Comparison of ENCODE assay signal across 15 mouse cellular contexts in the genomic region with DNA sequence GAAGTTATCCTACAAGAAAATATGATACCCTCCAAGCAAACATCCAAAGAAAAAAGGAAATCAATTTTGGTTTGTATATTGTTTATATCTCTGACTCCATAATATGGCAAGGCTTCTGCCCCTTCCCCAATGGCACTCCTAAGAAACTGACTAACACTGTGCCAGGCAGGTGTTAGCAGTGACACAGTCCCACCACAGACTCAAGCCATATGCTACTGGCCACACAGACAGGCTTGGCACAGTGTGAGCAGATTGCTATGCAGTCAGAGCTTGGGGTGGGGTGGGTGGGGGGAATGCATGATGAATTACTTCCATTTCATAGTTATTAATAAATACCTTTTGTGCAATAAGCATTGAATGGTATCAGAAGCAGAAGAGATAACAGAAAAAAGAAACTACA.
"Had no signal": no experiment of that assay in that cellular context is flagged by ENCODE, and none has a peak within 500 bp of the region (broad histone marks: within the 10 kb centered on the region; RNA-seq: fewer than 3 reads in every experiment).

No protein-coding gene starts in this region.

- H3K27ac ChIP-seq: kidney, postnatal 0 days; liver, embryonic 13.5 days; stomach, embryonic 15.5 days had no signal

- H3K27me3 ChIP-seq: liver, embryonic 13.5 days; stomach, embryonic 15.5 days had no signal

- H3K36me3 ChIP-seq: liver, embryonic 13.5 days; stomach, embryonic 15.5 days had no signal

- H3K4me2 ChIP-seq: liver, embryonic 13.5 days; midbrain, embryonic 11.5 days; stomach, embryonic 15.5 days had no signal

- H3K9ac ChIP-seq: liver, embryonic 13.5 days; stomach, embryonic 15.5 days had no signal

- DNase-seq: kidney, adult 9 months; kidney, postnatal 25 days; liver, embryonic 13.5 days; lung, adult 2 months; lung, postnatal 14 days; lung, postnatal 4 days; midbrain, embryonic 14.5 days; right cerebral cortex, postnatal 14 days; right cerebral cortex, postnatal 4 days; spleen, adult 18-20 months; thymus, adult 18-20 months; thymus, postnatal 36 days had no signal

- H3K9me3 ChIP-seq: liver, embryonic 13.5 days; stomach, embryonic 15.5 days had no signal

- H3K4me1 ChIP-seq: liver, embryonic 13.5 days; stomach, embryonic 15.5 days had no signal

- H3K4me3 ChIP-seq: liver, embryonic 13.5 days; stomach, embryonic 15.5 days had no signal
